Mouse (Mus musculus): ENCODE results near the gene Zbtb49. TPM values are rescaled to one million over a fixed set of nuclear protein-coding genes. Genes with fewer than 3 reads are reported as not detected.

Gene Zbtb49
- total and polyA plus RNA-seq, 2 experiments from 2014 or later = 13.9 to 40.5 TPM

GRCm38 (mm10) chr5:38196821-38197481 lies 23.3 kb downstream of the Zbtb49 start:
- Histone ChIP-seq H3K4me3 (ENCODE audit: low read depth, low read length) (no peak overlapping the region), H3K36me3 (ENCODE audit: insufficient read depth) (peaks cover 24% of the 10 kb centered on the region), H3K9ac (no peak overlapping the region), H3K4me2 (ENCODE audit: low read depth) (no peak overlapping the region), H3K4me1 (ENCODE audit: insufficient read depth) (no peaks in the 10 kb centered on the region), H3K27me3 (ENCODE audit: insufficient read depth, low read length) (no peaks in the 10 kb centered on the region), H3K27ac (ENCODE audit: low read depth, low read length) (no peak overlapping the region), H3K9me3 (ENCODE audit: low read length) (no peaks in the 10 kb centered on the region)
- 76% methylated on average over 5 of the region's 5 CpGs for WGBS
- ATAC-seq (no peak), DNase-seq (no peak)
- TF ChIP-seq CTCF (IDR thresholded peaks at IDR 0.05; ENCODE audit: low read depth) = no peak

DNA sequence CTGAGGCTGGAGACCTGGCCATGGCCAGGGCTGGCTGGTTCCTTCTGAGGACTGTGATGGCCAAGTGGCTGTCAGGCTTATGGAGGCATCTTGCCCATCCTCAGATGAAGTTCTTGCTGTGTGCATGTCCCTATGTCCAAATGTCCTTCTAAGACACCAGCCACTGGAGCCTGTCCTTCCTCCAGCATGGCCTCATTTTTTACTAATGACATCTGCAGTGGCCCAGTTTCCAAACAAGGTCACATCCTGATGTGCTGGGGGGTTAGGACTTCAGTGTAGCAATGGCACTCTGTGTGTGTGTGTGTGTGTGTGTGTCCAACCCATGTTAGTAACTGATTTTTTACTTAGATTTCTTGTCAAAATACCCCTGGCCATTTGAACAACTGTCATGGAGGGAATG lies 24.3 kb downstream of the Zbtb49 start:
- TF ChIP-seq CTCF (IDR thresholded peaks at IDR 0.05; ENCODE audit: low read depth) = no peak
- Histone ChIP-seq H3K27ac (ENCODE audit: low read depth, low read length) (no peak overlapping the region), H3K4me2 (ENCODE audit: low read depth) (no peak overlapping the region), H3K9ac (no peak overlapping the region), H3K4me1 (ENCODE audit: insufficient read depth) (no peaks in the 10 kb centered on the region), H3K27me3 (ENCODE audit: insufficient read depth, low read length) (no peaks in the 10 kb centered on the region), H3K4me3 (ENCODE audit: low read depth, low read length) (no peak overlapping the region), H3K36me3 (ENCODE audit: insufficient read depth) (peaks cover 15% of the 10 kb centered on the region), H3K9me3 (ENCODE audit: low read length) (no peaks in the 10 kb centered on the region)
- DNase-seq (no peak), ATAC-seq (no peak)

GRCm38 (mm10) chr5:38194946-38195345 lies 25.3 kb downstream of the Zbtb49 start:
- ATAC-seq (no peak), DNase-seq (no peak)
- no peak overlapping the region for H3K9ac ChIP-seq
- H3K27me3 ChIP-seq (ENCODE audit: insufficient read depth, low read length) = no peaks in the 10 kb centered on the region
- WGBS = 13% methylated on average over 2 of the region's 2 CpGs
- no peaks in the 10 kb centered on the region for H3K4me1 ChIP-seq (ENCODE audit: insufficient read depth)
- H3K36me3 ChIP-seq (ENCODE audit: insufficient read depth) = peaks cover 7% of the 10 kb centered on the region; the same call in 1 of the 2 replicates
- no peak for TF ChIP-seq CTCF (IDR thresholded peaks at IDR 0.05; ENCODE audit: low read depth)
- no peak overlapping the region for H3K4me2 ChIP-seq (ENCODE audit: low read depth)
- H3K27ac ChIP-seq (ENCODE audit: low read depth, low read length) = no peak overlapping the region
- H3K9me3 ChIP-seq (ENCODE audit: low read length) = no peaks in the 10 kb centered on the region
- H3K4me3 ChIP-seq (ENCODE audit: low read depth, low read length) = no peak overlapping the region

- no peaks in the 10 kb centered on the region for H3K9me3 ChIP-seq (ENCODE audit: low read length)
- H3K36me3 ChIP-seq (ENCODE audit: insufficient read depth) = no peaks in the 10 kb centered on the region
- WGBS = 92% methylated on average over 3 of the region's 3 CpGs
- ATAC-seq (no peak), DNase-seq (no peak)
- no peak overlapping the region for H3K4me2 ChIP-seq (ENCODE audit: low read depth)
- H3K9ac ChIP-seq = no peak overlapping the region
- H3K4me3 ChIP-seq (ENCODE audit: low read depth, low read length) = no peak overlapping the region
- no peak for TF ChIP-seq CTCF (IDR thresholded peaks at IDR 0.05; ENCODE audit: low read depth)
- no peaks in the 10 kb centered on the region for H3K27me3 ChIP-seq (ENCODE audit: insufficient read depth, low read length)
- no peak overlapping the region for H3K27ac ChIP-seq (ENCODE audit: low read depth, low read length)
- no peaks in the 10 kb centered on the region for H3K4me1 ChIP-seq (ENCODE audit: insufficient read depth)
Observed at GRCm38 (mm10) chr5:38190907-38191306, 29.4 kb downstream of the Zbtb49 start.

DNA sequence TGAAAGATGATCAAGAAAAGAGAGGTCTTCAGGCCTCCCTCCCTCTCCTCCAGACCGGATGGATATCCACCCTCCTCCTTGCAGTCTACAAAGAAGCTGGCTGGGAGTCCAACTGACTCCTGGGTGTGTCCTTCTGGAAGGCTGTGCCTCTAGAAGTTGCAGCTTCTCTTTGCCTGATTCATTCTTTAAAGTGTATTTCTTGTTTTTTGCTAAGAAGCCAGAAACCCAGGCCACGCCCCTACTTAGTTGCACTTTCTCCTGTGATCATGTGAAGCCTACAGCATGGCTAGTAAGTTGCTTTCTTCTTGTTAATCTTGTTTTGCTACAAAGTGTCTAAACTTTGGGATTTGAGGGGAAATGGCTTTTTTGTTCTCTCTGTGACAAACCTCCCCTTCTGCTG lies 33.3 kb downstream of the Zbtb49 start:
- no peaks in the 10 kb centered on the region for H3K36me3 ChIP-seq (ENCODE audit: insufficient read depth)
- H3K9ac ChIP-seq = no peak overlapping the region
- H3K27ac ChIP-seq (ENCODE audit: low read depth, low read length) = no peak overlapping the region
- no peak for DNase-seq
- no peak overlapping the region for H3K4me3 ChIP-seq (ENCODE audit: low read depth, low read length)
- H3K27me3 ChIP-seq (ENCODE audit: insufficient read depth, low read length) = no peaks in the 10 kb centered on the region
- no peaks in the 10 kb centered on the region for H3K9me3 ChIP-seq (ENCODE audit: low read length)
- no peak overlapping the region for H3K4me2 ChIP-seq (ENCODE audit: low read depth)
- 90% methylated on average over 2 of the region's 2 CpGs for WGBS
- no peaks in the 10 kb centered on the region for H3K4me1 ChIP-seq (ENCODE audit: insufficient read depth)
- TF ChIP-seq CTCF (IDR thresholded peaks at IDR 0.05; ENCODE audit: low read depth) = no peak
- no peak for ATAC-seq

DNA sequence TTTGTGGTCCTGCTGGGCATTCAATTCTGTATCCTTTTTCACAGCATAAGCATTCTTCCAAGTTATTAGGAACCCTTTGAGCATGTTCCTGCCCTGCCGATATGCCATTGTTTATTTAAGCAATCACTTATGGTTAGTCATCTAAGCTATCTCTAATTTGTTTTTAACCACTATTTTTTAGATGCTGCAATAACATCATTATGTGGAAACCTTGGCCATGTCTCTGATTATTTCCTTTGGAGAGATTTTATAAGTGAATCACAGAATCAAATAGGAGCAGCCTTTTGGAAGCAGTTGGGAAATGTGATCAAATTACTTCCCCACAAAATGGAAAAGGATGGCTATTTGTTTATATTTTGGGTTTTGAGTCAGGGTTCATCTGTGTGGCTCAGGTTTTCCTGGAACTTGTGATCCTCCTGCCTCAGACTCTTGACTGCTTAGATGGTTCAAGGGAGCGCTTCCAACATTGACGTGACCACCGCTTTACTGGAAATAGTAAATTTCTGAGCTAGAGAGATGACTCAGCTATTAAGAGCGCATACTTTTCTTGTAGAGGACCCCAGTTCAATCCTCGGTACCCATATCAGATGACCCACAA lies 35.5 kb downstream of the Zbtb49 start:
- Histone ChIP-seq H3K9ac (no peak overlapping the region), H3K27ac (ENCODE audit: low read depth, low read length) (no peak overlapping the region), H3K4me3 (ENCODE audit: low read depth, low read length) (no peak overlapping the region), H3K4me2 (ENCODE audit: low read depth) (no peak overlapping the region), H3K4me1 (ENCODE audit: insufficient read depth) (no peaks in the 10 kb centered on the region), H3K36me3 (ENCODE audit: insufficient read depth) (no peaks in the 10 kb centered on the region), H3K27me3 (ENCODE audit: insufficient read depth, low read length) (no peaks in the 10 kb centered on the region), H3K9me3 (ENCODE audit: low read length) (no peaks in the 10 kb centered on the region)
- WGBS = 88% methylated on average over 6 of the region's 6 CpGs
- no peak for TF ChIP-seq CTCF (IDR thresholded peaks at IDR 0.05; ENCODE audit: low read depth)
- DNase-seq (no peak), ATAC-seq (no peak)

GRCm38 (mm10) chr5:38174256-38174912 lies 45.9 kb downstream of the Zbtb49 start:
- ATAC-seq (no peak), DNase-seq (no peak)
- no peak for TF ChIP-seq CTCF (IDR thresholded peaks at IDR 0.05; ENCODE audit: low read depth)
- 78% methylated on average over 16 of the region's 16 CpGs for WGBS
- H3K9ac ChIP-seq = no peak overlapping the region
- H3K4me1 ChIP-seq (ENCODE audit: insufficient read depth) = no peaks in the 10 kb centered on the region
- no peaks in the 10 kb centered on the region for H3K27me3 ChIP-seq (ENCODE audit: insufficient read depth, low read length)
- H3K27ac ChIP-seq (ENCODE audit: low read depth, low read length) = no peak overlapping the region
- no peaks in the 10 kb centered on the region for H3K9me3 ChIP-seq (ENCODE audit: low read length)
- H3K4me3 ChIP-seq (ENCODE audit: low read depth, low read length) = no peak overlapping the region
- H3K4me2 ChIP-seq (ENCODE audit: low read depth) = no peak overlapping the region
- no peaks in the 10 kb centered on the region for H3K36me3 ChIP-seq (ENCODE audit: insufficient read depth)
